Mouse (Mus musculus) CD4-positive, CD25-positive, alpha-beta regulatory T cell, adult 4 months (primary cell): ENCODE results near the gene Sparcl1. TPM values are rescaled to one million over a fixed set of nuclear protein-coding genes. Genes with fewer than 3 reads are reported as not detected.

Source experiments
- polyA plus RNA-seq, 2 experiments: library from polyadenylated mRNA; unstranded; fragments of 100-300 nt; shearing (Covaris generic); gene quantifications; one replicate each; pipeline ENCODE4 v1.2.1; 2017

The Sparcl1 gene
- polyA plus RNA-seq, 2 experiments from 2014 or later, result not detected

Other genes starting within 250 kb of the Sparcl1 start
- 1 to 10 TPM in 1 of 2 experiments, under 1 TPM in 1; 0.77 to 1.0 TPM for gene Klhl8, start 202.5 kb downstream of the Sparcl1 start, polyA plus RNA-seq
- not detected for gene Hsd17b13, start 136.3 kb downstream of the Sparcl1 start, polyA plus RNA-seq
- 1 to 10 TPM; 4.3 to 5.2 TPM for gene Hsd17b11, start 91.8 kb downstream of the Sparcl1 start, polyA plus RNA-seq
- 10 to 100 TPM; 13.5 to 22.6 TPM for gene Nudt9, start 67.4 kb downstream of the Sparcl1 start, polyA plus RNA-seq
- gene Gm17660, start 36.1 kb downstream of the Sparcl1 start, polyA plus RNA-seq, result not detected
- gene Dspp, start 57.0 kb upstream of the Sparcl1 start, polyA plus RNA-seq, result not detected
- gene Dmp1, start 88.9 kb upstream of the Sparcl1 start, polyA plus RNA-seq, result not detected
- gene Ibsp, start 185.4 kb upstream of the Sparcl1 start, polyA plus RNA-seq, result not detected
- gene Mepe, start 211.6 kb upstream of the Sparcl1 start, polyA plus RNA-seq, result not detected